Mouse (Mus musculus): ENCODE results near the gene Ggta1.

- TF ChIP-seq POLR2A (IDR thresholded peaks at IDR 0.05; ENCODE audit: low read depth, low read length): no peak
- TF ChIP-seq CTCF (IDR thresholded peaks at IDR 0.05; ENCODE audit: extremely low read depth, insufficient read length, insufficient replicate concordance, low read depth, low read length): no peak
These were observed 24.1 kb upstream of the Ggta1 start for GRCm38 (mm10) chr2:35486981-35487655.

All from small intestine, adult 2 months (tissue).